Mouse (Mus musculus) embryonic stem cell, embryonic (primary cell): Measurements from ENCODE around the gene Prpf6.

Experiments
- CTCF ChIA-PET, 4 experiments: fragments of 300-600 bp in 2 of 4; fragments of 350-600 bp in 2 of 4; sonication (Branson Sonifier 250); formaldehyde crosslinking; loops; one replicate each; lab custom pipeline; 2022; ENCODE audit warnings: inconsistent platforms in 2 of 4; lab: Charles Lee
- POLR2A ChIA-PET, 4 experiments: fragments of 300-600 bp in 2 of 4; fragments of 350-600 bp in 2 of 4; sonication (Branson Sonifier 250); formaldehyde crosslinking; loops; one replicate each; lab custom pipeline; 2022; ENCODE audit warnings: antibody characterized with exemption in 4 of 4, inconsistent platforms in 1 of 4; lab: Charles Lee

Prpf6 gene

GRCm38 (mm10) chr2:181676424-181676823 is 84.8 kb downstream of the Prpf6 start:
- ChIA-PET POLR2A (interaction anchor here in 2 of 4 experiments (0.6 to 2.2 kb wide), 6 partner anchors 13 to 25 kb away, joined by 3 to 11 read pairs (median 4); partner anchors contain the start of gene Lkaaear1 (in 1 of the 2)), CTCF (interaction anchor here in 3 of 4 experiments (0.6 to 5.8 kb wide), 9 partner anchors 15 to 714 kb away, joined by 3 to 160 read pairs (median 3); partner anchors contain the start of genes Gm29797 (in 1 of the 3) and Polr3k (in 1 of the 3))

GRCm38 (mm10) chr2:181677096-181677754 is 85.6 kb downstream of the Prpf6 start:
- ChIA-PET POLR2A (interaction anchor here in 2 of 4 experiments (0.5 to 2.2 kb wide), 6 partner anchors 14 to 179 kb away, joined by 3 to 11 read pairs (median 4); partner anchors contain the start of gene Lkaaear1 (in 1 of the 2)), CTCF (interaction anchor here (0.5 to 5.8 kb wide), 10 partner anchors 16 to 155 kb away, joined by 3 to 160 read pairs (median 3); partner anchors contain the start of gene Gm29797 (in 1 of the 4))

GRCm38 (mm10) chr2:181677755-181678098 is 86.1 kb downstream of the Prpf6 start:
- POLR2A ChIA-PET = interaction anchor here in 3 of 4 experiments (0.6 to 3.2 kb wide), 10 partner anchors 8 to 307 kb away, joined by 3 to 18 read pairs (median 7); partner anchors contain the start of genes Gm29797 (in 1 of the 3), Lkaaear1 (in 1 of the 3), Rgs19 (in 1 of the 3) and Samd10 (in 1 of the 3)
- CTCF ChIA-PET = interaction anchor here (0.5 to 5.8 kb wide), 19 partner anchors 11 to 539 kb away, joined by 3 to 160 read pairs (median 5); partner anchors contain the start of genes Gm29797 (in 1 of the 4) and Polr3k (in 1 of the 4)

- CTCF ChIA-PET = interaction anchor here (0.5 to 5.8 kb wide), 145 partner anchors 8 to 1021 kb away, joined by 3 to 160 read pairs (median 4); partner anchors contain the start of genes Dnajc5 (in 3 of the 4), Gm29797 (in 2 of the 4), Polr3k (in 2 of the 4) and Samd10 (in 2 of the 4)
- POLR2A ChIA-PET = interaction anchor here (0.5 to 4.1 kb wide), 42 partner anchors 8 to 1041 kb away, joined by 3 to 20 read pairs (median 4); partner anchors contain the start of genes Dnajc5 (in 3 of the 4), Rgs19 (in 2 of the 4), Samd10 (in 2 of the 4) and Arfrp1 (in 1 of the 4)
Observed at GRCm38 (mm10) chr2:181678780-181679179, 87.1 kb downstream of the Prpf6 start.

- CTCF ChIA-PET = interaction anchor here (0.6 to 5.8 kb wide), 47 partner anchors 9 to 1023 kb away, joined by 3 to 160 read pairs (median 6); partner anchors contain the start of genes Dnajc5 (in 1 of the 4), Gm29797 (in 1 of the 4), Polr3k (in 1 of the 4) and Ppdpf (in 1 of the 4)
- POLR2A ChIA-PET = interaction anchor here in 3 of 4 experiments (0.5 to 4.1 kb wide), 26 partner anchors 9 to 646 kb away, joined by 3 to 20 read pairs (median 5); partner anchors contain the start of genes Dnajc5 (in 2 of the 3), Rgs19 (in 2 of the 3), Polr3k (in 1 of the 3) and Samd10 (in 1 of the 3)
Observed at GRCm38 (mm10) chr2:181679951-181680715, 88.5 kb downstream of the Prpf6 start, which contains the start of gene Tcea2. Gene Tcea2 (plus strand): TSS chr2:181680310.

- POLR2A ChIA-PET = interaction anchor here in 3 of 4 experiments (0.6 to 4.1 kb wide), 13 partner anchors 9 to 310 kb away, joined by 3 to 20 read pairs (median 4); partner anchors contain the start of genes Rgs19 (in 2 of the 3), Polr3k (in 1 of the 3) and Sox18 (in 1 of the 3)
- CTCF ChIA-PET = interaction anchor here in 3 of 4 experiments (0.6 to 5.8 kb wide), 7 partner anchors 9 to 494 kb away, joined by 3 to 97 read pairs (median 6); partner anchors contain the start of genes Ppdpf (in 1 of the 3) and Sox18 (in 1 of the 3)
Observed at GRCm38 (mm10) chr2:181680716-181681117, 89.0 kb downstream of the Prpf6 start.

- ChIA-PET CTCF (interaction anchor here in 1 of 4 experiments (1.1 kb wide), 1 partner anchor 292 kb away, joined by 3 read pairs; no protein-coding TSS in a partner anchor), POLR2A (interaction anchor here in 2 of 4 experiments (1.1 to 4.1 kb wide), 7 partner anchors 8 to 23 kb away, joined by 3 to 20 read pairs (median 4); partner anchors contain the start of gene Rgs19 (in 2 of the 2))
Observed at GRCm38 (mm10) chr2:181681978-181682377, 90.3 kb downstream of the Prpf6 start.

GRCm38 (mm10) chr2:181683381-181683780 is 91.7 kb downstream of the Prpf6 start:
- CTCF ChIA-PET = interaction anchor here in 1 of 4 experiments (1.3 kb wide), 1 partner anchor 20 kb away, joined by 3 read pairs; no protein-coding TSS in a partner anchor

GRCm38 (mm10) chr2:181684713-181685112 is 93.0 kb downstream of the Prpf6 start:
- POLR2A ChIA-PET = no interaction called here

More at GRCm38 (mm10) chr2:181683381-181683780, 91.7 kb downstream of the Prpf6 start:
- POLR2A ChIA-PET = interaction anchor here in 3 of 4 experiments (0.6 to 1.7 kb wide), 4 partner anchors 9 to 82 kb away, joined by 3 to 5 read pairs (median 4); no protein-coding TSS in a partner anchor

GRCm38 (mm10) chr2:181685686-181686085 is 94.0 kb downstream of the Prpf6 start:
- ChIA-PET CTCF (no interaction called here), POLR2A (no interaction called here)

More at GRCm38 (mm10) chr2:181684713-181685112, 93.0 kb downstream of the Prpf6 start:
- CTCF ChIA-PET = no interaction called here

- ChIA-PET POLR2A (interaction anchor here in 1 of 4 experiments (0.7 kb wide), 1 partner anchor 9 kb away, joined by 3 read pairs; no protein-coding TSS in a partner anchor), CTCF (interaction anchor here in 1 of 4 experiments (2.9 kb wide), 1 partner anchor 9 kb away, joined by 17 read pairs; the partner anchor contains the start of gene Tcea2)
Observed at GRCm38 (mm10) chr2:181687586-181687985, 95.9 kb downstream of the Prpf6 start.

GRCm38 (mm10) chr2:181689466-181690160 is 97.9 kb downstream of the Prpf6 start:
- ChIA-PET CTCF (interaction anchor here in 3 of 4 experiments (1.0 to 2.9 kb wide), 3 partner anchors 10 to 11 kb away, joined by 4 to 17 read pairs (median 8); partner anchors contain the start of gene Tcea2 (in 2 of the 3)), POLR2A (interaction anchor here in 3 of 4 experiments (0.6 to 3.4 kb wide), 7 partner anchors 8 to 226 kb away, joined by 3 to 18 read pairs (median 3); partner anchors contain the start of gene Tcea2 (in 2 of the 3))

- ChIA-PET CTCF (interaction anchor here in 1 of 4 experiments (2.5 kb wide), 1 partner anchor 12 kb away, joined by 8 read pairs; the partner anchor contains the start of gene Tcea2), POLR2A (interaction anchor here in 2 of 4 experiments (1.3 to 3.4 kb wide), 3 partner anchors 10 to 28 kb away, joined by 3 to 18 read pairs (median 11); partner anchors contain the start of gene Tcea2 (in 1 of the 2))
Observed at GRCm38 (mm10) chr2:181691083-181691482, 99.4 kb downstream of the Prpf6 start.

- POLR2A ChIA-PET = interaction anchor here in 1 of 4 experiments (0.9 to 2.9 kb wide), 4 partner anchors 11 to 18 kb away, joined by 3 to 12 read pairs (median 8); partner anchors contain the start of gene Tcea2
- CTCF ChIA-PET = interaction anchor here in 2 of 4 experiments (1.7 to 2.5 kb wide), 2 partner anchors 12 kb away, joined by 7 to 8 read pairs; partner anchors contain the start of gene Tcea2 (in 1 of the 2)
Observed at GRCm38 (mm10) chr2:181691571-181691970, 99.9 kb downstream of the Prpf6 start.

- CTCF ChIA-PET = interaction anchor here in 2 of 4 experiments (1.0 to 1.7 kb wide), 2 partner anchors 13 to 14 kb away, joined by 4 to 7 read pairs; no protein-coding TSS in a partner anchor
- POLR2A ChIA-PET = interaction anchor here in 3 of 4 experiments (0.7 to 2.9 kb wide), 9 partner anchors 9 to 87 kb away, joined by 3 to 17 read pairs (median 5); partner anchors contain the start of gene Tcea2 (in 3 of the 3)
Observed at GRCm38 (mm10) chr2:181692304-181692703, 100.6 kb downstream of the Prpf6 start.
